Mouse (Mus musculus): ENCODE measurements around the gene Rita1.

DNA sequence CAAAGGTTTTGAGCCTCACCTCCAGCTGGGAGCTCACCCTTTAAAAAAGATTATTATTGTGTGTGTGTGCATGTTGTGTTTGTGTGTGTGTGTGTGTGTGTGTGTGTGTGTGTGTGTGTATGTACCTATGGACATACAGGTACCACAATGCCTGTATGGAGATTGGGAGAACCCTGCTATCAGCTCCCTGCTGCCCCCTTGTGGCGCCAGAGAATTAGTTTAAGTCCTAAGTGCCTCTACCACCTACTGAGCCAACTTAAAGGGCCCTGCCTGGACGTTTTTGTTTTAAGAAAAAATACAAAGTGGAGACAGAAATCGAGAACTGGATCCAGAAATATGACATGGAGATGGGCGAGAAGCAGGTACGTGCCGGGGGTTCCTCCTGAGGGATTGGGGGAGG lies 7.5 kb downstream of the Rita1 start:
- peak; percentile 38 for TF ChIP-seq CTCF (IDR thresholded peaks at IDR 0.05; ENCODE audit: low read depth, low read length)
- no peak for TF ChIP-seq POLR2AphosphoS5 (IDR thresholded peaks at IDR 0.05; ENCODE audit: insufficient replicate concordance, low read depth, low read length)

Data from G1E (cell line).